ENCODE assay signal across 10 mouse cellular contexts in the genomic region with DNA sequence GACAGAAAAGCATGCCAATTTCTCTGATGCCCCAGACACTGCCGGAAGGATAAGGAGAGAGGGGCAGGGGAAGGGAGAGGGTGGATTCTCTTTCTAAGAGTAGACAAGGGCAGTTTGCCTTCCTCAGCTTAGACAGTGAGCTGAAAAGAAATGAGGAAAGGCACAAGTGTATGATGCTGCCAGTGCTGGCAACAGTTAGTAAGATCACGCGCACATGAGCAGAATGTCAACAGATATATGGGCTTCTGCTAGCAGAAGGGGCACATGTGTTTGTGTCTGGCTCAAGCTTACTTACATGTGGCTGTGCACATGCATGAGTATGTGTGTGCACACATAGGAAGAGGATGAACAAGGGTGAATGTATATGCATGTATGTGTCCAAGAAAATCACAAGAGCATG.
DNase-seq lines count a peak whose midpoint lies in the region; ATAC-seq and TF ChIP-seq lines count a peak whose summit lies in the region.
"Had no signal": no experiment of that assay in that cellular context is flagged by ENCODE, and none has a peak within 500 bp of the region (broad histone marks: within the 10 kb centered on the region; RNA-seq: fewer than 3 reads in every experiment).

No protein-coding gene starts in this region.

- no peaks in the 10 kb centered on the region for H3K9me3 ChIP-seq in neural tube, embryonic 12.5 days
- H3K9me3 ChIP-seq in hindbrain, embryonic 15.5 days, result no peaks in the 10 kb centered on the region
- no peaks in the 10 kb centered on the region for H3K9me3 ChIP-seq in neural tube, embryonic 14.5 days (ENCODE audit: control insufficient read depth, low read length)

- H3K4me3 ChIP-seq in heart, adult 2 months, result no peak overlapping the region
- H3K4me3 ChIP-seq in neural tube, embryonic 12.5 days, result no peak overlapping the region
- peak overlapping the region; percentile 35 for H3K4me3 ChIP-seq in hindbrain, embryonic 15.5 days
- H3K4me3 ChIP-seq in neural tube, embryonic 14.5 days (ENCODE audit: low read depth, low read length), result peak overlapping the region; percentile 28

- H3K4me2 ChIP-seq in neural tube, embryonic 12.5 days (replicated peaks), result peak overlapping the region; percentile 60
- peak overlapping the region; percentile 61 for H3K4me2 ChIP-seq in hindbrain, embryonic 15.5 days
- H3K4me2 ChIP-seq in neural tube, embryonic 14.5 days (ENCODE audit: low read depth, low read length), result peak overlapping the region; percentile 56
- H3K4me2 ChIP-seq: lung, embryonic 14.5 days had no signal

- H3K4me1 ChIP-seq in heart, adult 2 months (ENCODE audit: control insufficient read depth, insufficient read depth, low read length), result peaks cover 34% of the 10 kb centered on the region
- H3K4me1 ChIP-seq in neural tube, embryonic 12.5 days, result peaks cover 42% of the 10 kb centered on the region
- H3K4me1 ChIP-seq in hindbrain, embryonic 15.5 days (replicated peaks), result peaks cover 71% of the 10 kb centered on the region
- H3K4me1 ChIP-seq in neural tube, embryonic 14.5 days (ENCODE audit: control insufficient read depth, insufficient read depth, low read length), result peaks cover 48% of the 10 kb centered on the region

- peaks cover 7% of the 10 kb centered on the region for H3K79me2 ChIP-seq in heart, adult 2 months (replicated peaks; ENCODE audit: control insufficient read depth, insufficient read depth, low read length)

- DNase-seq in heart, adult 2 months, result no peak
- no peak for DNase-seq in heart, adult 9 months (ENCODE audit: low spot score in 2 of 2)
- DNase-seq in neural tube, embryonic 10.5 days (ENCODE audit: extremely low spot score, low spot score), result no peak
- no peak for DNase-seq in kidney, adult 11 months
- DNase-seq in layer of hippocampus, postnatal 36 days, result no peak
- DNase-seq: kidney, postnatal 4 days; lung, embryonic 14.5 days had no signal

- TF ChIP-seq POLR2A in heart, adult 2 months (IDR thresholded peaks at IDR 0.05; ENCODE audit: insufficient read depth, low read depth, low read length), result no peak

- peaks cover 2% of the 10 kb centered on the region; the same call in 1 of the 2 replicates for H3K36me3 ChIP-seq in heart, adult 2 months (ENCODE audit: control insufficient read depth, insufficient read depth, low read length)
- no peaks in the 10 kb centered on the region for H3K36me3 ChIP-seq in neural tube, embryonic 12.5 days
- no peaks in the 10 kb centered on the region for H3K36me3 ChIP-seq in hindbrain, embryonic 15.5 days
- H3K36me3 ChIP-seq in neural tube, embryonic 14.5 days (ENCODE audit: control insufficient read depth, insufficient read depth, low read length), result no peaks in the 10 kb centered on the region

- TF ChIP-seq CTCF in heart, adult 2 months (IDR thresholded peaks at IDR 0.05), result no peak

- H3K27me3 ChIP-seq in heart, adult 2 months (ENCODE audit: control insufficient read depth, insufficient read depth, low read length), result no peaks in the 10 kb centered on the region
- no peaks in the 10 kb centered on the region; the same call in 1 of the 2 replicates for H3K27me3 ChIP-seq in neural tube, embryonic 12.5 days (replicated peaks)
- no peaks in the 10 kb centered on the region for H3K27me3 ChIP-seq in hindbrain, embryonic 15.5 days
- no peaks in the 10 kb centered on the region for H3K27me3 ChIP-seq in neural tube, embryonic 14.5 days (ENCODE audit: control insufficient read depth, insufficient read depth, low read length)

- 47% methylated on average over 3 of the region's 3 CpGs for WGBS in heart, adult 2 months
- WGBS in neural tube, embryonic 12.5 days, result 83% methylated on average over 3 of the region's 3 CpGs
- WGBS in hindbrain, embryonic 15.5 days, result 35% methylated on average over 3 of the region's 3 CpGs
- 55% methylated on average over 3 of the region's 3 CpGs for WGBS in neural tube, embryonic 14.5 days

- H3K27ac ChIP-seq in heart, adult 2 months, result peak overlapping the region; percentile 89; the same call in 1 of the 2 replicates
- no peak overlapping the region for H3K27ac ChIP-seq in neural tube, embryonic 12.5 days
- H3K27ac ChIP-seq in hindbrain, embryonic 15.5 days (replicated peaks), result peak overlapping the region; percentile 87
- H3K27ac ChIP-seq in neural tube, embryonic 14.5 days (ENCODE audit: low read depth, low read length), result peak overlapping the region; percentile 66; the same call in 1 of the 2 replicates

- peak overlapping the region; percentile 35; the same call in 1 of the 2 replicates for H3K9ac ChIP-seq in heart, adult 2 months (ENCODE audit: low read depth, low read length)
- 0 out of 2 replicates have a peak overlapping the region, but pooled peaks have one; percentile 45 for H3K9ac ChIP-seq in neural tube, embryonic 12.5 days
- peak overlapping the region; percentile 40 for H3K9ac ChIP-seq in hindbrain, embryonic 15.5 days
- peak overlapping the region; percentile 26; the same call in 1 of the 2 replicates for H3K9ac ChIP-seq in neural tube, embryonic 14.5 days (replicated peaks; ENCODE audit: low read depth, low read length)
- H3K9ac ChIP-seq: lung, embryonic 14.5 days had no signal

- ATAC-seq in neural tube, embryonic 12.5 days (ENCODE audit: low FRiP score, low read depth), result no peak
- ATAC-seq in hindbrain, embryonic 15.5 days (ENCODE audit: low FRiP score, low read depth), result no peak
- no peak for ATAC-seq in neural tube, embryonic 14.5 days (ENCODE audit: low read depth)

- TF ChIP-seq EP300 in heart, adult 2 months (IDR thresholded peaks at IDR 0.05; ENCODE audit: insufficient read depth, low read depth, low read length), result no peak

- intact Hi-C loops in heart, adult 2 months (cut with DNase I), result no loop called here

Comparison
In these comparisons a context has a peak if more than half of its experiments do, and no peak if none do; other contexts are left out.
1. H3K4me3 ChIP-seq: peak in hindbrain, embryonic 15.5 days (single experiment) and neural tube, embryonic 14.5 days (single experiment); none in heart, adult 2 months (single experiment) and neural tube, embryonic 12.5 days (single experiment).
2. Peak in every context shown above with its lines, with median percentiles within 50 percentile points of each other: H3K9ac ChIP-seq and H3K4me2 ChIP-seq.